Mouse (Mus musculus): ENCODE measurements around the gene Gdpd5. TPM values are rescaled to one million over a fixed set of nuclear protein-coding genes. Genes with fewer than 3 reads are reported as not detected.

Gene Gdpd5
- polyA plus RNA-seq, 1 experiment from 2014 or later: 24.1 TPM

GRCm38 (mm10) chr7:99351802-99352517 lies 29.3 kb upstream of the Gdpd5 start:
- Histone ChIP-seq H3K9ac (ENCODE audit: low read length) (peak overlapping the region; percentile 96), H3K36me3 (ENCODE audit: control insufficient read depth, insufficient read depth, low read length) (peaks cover 25% of the 10 kb centered on the region), H3K4me1 (replicated peaks; ENCODE audit: control insufficient read depth, insufficient read depth, low read length) (peaks cover 54% of the 10 kb centered on the region), H3K27ac (ENCODE audit: low read length) (peak overlapping the region; percentile 96), H3K4me3 (ENCODE audit: low read length) (peak overlapping the region; percentile 73), H3K27me3 (ENCODE audit: control insufficient read depth, insufficient read depth, low read depth, low read length) (no peaks in the 10 kb centered on the region), H3K4me2 (ENCODE audit: low read depth, low read length) (peak overlapping the region; percentile 95), H3K9me3 (ENCODE audit: control insufficient read depth, low read length) (no peaks in the 10 kb centered on the region)
- WGBS: 1% methylated on average over 18 of the region's 18 CpGs
- no peak for ATAC-seq (ENCODE audit: low read depth)

DNA sequence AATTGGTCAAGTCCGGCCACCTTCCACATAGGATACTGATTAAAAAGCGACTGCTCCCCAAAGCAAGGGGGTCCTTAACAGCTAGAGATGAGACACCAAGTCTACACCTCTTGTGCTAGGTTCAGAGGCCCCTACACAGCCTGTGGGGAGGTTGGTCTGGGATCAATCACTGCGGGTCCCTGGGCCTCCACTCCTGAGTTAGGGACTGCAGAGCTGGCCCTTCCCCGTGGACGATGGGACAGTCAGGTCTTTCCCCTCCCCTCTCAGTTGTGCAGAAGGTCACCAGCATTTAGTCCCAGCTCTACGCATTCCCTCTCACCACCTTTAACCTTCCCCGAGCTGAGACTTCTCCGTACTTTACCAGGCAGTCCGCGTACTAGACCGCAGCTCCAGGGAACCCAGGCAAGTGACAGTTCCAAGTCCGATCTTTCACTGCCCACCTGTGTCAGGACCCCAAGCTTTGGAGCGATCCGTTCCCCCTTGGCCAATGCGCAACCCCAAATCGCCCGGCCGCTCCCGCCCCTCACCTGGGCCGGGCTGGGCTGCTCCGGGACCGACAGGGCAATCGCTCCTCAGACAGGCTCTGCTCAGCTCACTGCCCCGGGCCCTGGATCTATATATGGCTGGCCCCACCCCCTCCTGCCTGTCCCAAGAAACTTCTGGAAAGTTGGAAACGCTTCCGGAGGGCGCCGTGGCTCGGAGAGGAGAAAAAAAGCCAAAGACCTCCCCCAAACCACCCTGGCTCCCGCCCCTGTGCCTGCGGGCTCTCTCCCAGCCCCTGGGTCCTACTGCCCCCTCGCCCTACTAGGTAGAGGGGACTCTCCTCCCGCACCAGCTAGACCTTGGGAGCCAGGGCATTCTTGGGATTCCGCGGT lies 28.5 kb upstream of the Gdpd5 start, which contains the start of gene Serpinh1:
TSS of gene Serpinh1 (minus strand) at position 714 of the 875 bp plus-strand sequence.
- peaks cover 17% of the 10 kb centered on the region for H3K36me3 ChIP-seq (ENCODE audit: control insufficient read depth, insufficient read depth, low read length)
- H3K9me3 ChIP-seq (ENCODE audit: control insufficient read depth, low read length): no peaks in the 10 kb centered on the region
- H3K27ac ChIP-seq (ENCODE audit: low read length): peak within 1 kb of the TSS; percentile 100
- peak; percentile 86 for ATAC-seq (ENCODE audit: low read depth)
- H3K4me2 ChIP-seq (ENCODE audit: low read depth, low read length): peak within 1 kb of the TSS; percentile 95
- H3K4me3 ChIP-seq (ENCODE audit: low read length): peak within 1 kb of the TSS; percentile 73
- no peaks in the 10 kb centered on the region for H3K27me3 ChIP-seq (ENCODE audit: control insufficient read depth, insufficient read depth, low read depth, low read length)
- under 1% methylated on average over 34 of the region's 35 CpGs for WGBS
- H3K4me1 ChIP-seq (replicated peaks; ENCODE audit: control insufficient read depth, insufficient read depth, low read length): peaks cover 61% of the 10 kb centered on the region
- H3K9ac ChIP-seq (ENCODE audit: low read length): peak within 1 kb of the TSS; percentile 96

DNA sequence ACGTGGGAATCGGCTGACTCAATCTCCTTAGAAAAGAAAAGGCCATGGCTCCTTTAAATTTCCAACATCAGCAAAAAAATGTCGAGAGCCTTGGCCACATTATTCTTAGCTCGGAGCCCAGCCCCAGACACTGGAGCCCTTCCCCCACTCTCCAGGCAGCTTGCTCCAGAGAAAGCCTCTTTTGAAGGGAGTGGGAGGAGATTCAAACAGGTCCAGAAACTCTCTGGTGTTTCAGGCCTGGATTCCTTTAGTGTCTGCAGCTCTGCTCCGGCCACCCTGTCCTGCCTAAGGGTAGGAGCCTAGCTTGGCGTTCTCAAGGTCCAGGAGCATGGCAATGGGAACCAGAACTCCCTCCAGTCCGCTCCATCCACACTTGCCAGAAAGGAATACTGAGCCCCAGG lies 25.5 kb upstream of the Gdpd5 start:
- Histone ChIP-seq H3K9me3 (ENCODE audit: control insufficient read depth, low read length) (no peaks in the 10 kb centered on the region), H3K4me1 (replicated peaks; ENCODE audit: control insufficient read depth, insufficient read depth, low read length) (peaks cover 45% of the 10 kb centered on the region), H3K9ac (ENCODE audit: low read length) (peak overlapping the region; percentile 68), H3K4me2 (ENCODE audit: low read depth, low read length) (peak overlapping the region; percentile 59), H3K4me3 (ENCODE audit: low read length) (peak overlapping the region; percentile 32), H3K36me3 (ENCODE audit: control insufficient read depth, insufficient read depth, low read length) (no peaks in the 10 kb centered on the region), H3K27ac (ENCODE audit: low read length) (peak overlapping the region; percentile 100), H3K27me3 (ENCODE audit: control insufficient read depth, insufficient read depth, low read depth, low read length) (no peaks in the 10 kb centered on the region)
- peak; percentile 41 for ATAC-seq (ENCODE audit: low read depth)
- 6% methylated on average over 7 of the region's 7 CpGs for WGBS

DNA sequence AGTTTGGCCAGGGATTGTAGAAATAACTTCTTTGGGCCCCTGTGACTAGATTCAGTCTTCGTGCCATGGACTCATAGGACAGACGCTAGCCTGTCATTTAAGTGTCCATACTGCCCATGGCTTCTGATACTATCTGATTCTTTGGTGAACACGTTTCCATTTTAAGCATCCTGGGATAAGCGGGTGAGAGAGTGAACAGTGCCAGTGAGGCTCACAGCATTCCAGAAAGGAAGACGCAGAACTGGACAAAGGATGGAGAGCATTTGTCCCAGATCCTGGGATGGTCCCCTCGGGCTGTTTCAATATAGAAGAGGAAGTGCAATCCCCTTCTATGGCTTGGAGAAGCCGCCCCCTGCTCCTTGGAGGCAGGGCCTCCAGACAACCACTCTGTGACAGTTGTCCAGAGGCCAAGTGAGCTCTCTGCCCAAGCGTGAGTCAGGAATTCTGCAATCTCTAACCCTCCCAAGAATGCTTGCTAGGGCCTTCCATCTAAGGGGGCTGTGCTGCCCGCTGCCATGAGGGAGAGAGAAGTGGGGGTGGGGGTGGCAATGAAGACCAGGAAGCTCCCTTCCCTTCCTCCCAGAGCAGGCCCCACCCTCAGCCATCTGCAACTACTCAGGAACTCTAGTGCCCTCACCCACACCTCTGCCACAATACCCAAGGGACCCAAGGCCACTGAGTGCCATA lies 24.8 kb upstream of the Gdpd5 start:
- Histone ChIP-seq H3K9me3 (ENCODE audit: control insufficient read depth, low read length) (no peaks in the 10 kb centered on the region), H3K9ac (ENCODE audit: low read length) (peak overlapping the region; percentile 65), H3K4me1 (replicated peaks; ENCODE audit: control insufficient read depth, insufficient read depth, low read length) (peaks cover 47% of the 10 kb centered on the region), H3K36me3 (ENCODE audit: control insufficient read depth, insufficient read depth, low read length) (no peaks in the 10 kb centered on the region), H3K27ac (ENCODE audit: low read length) (peak overlapping the region; percentile 100), H3K27me3 (ENCODE audit: control insufficient read depth, insufficient read depth, low read depth, low read length) (no peaks in the 10 kb centered on the region), H3K4me3 (ENCODE audit: low read length) (peak overlapping the region; percentile 32), H3K4me2 (ENCODE audit: low read depth, low read length) (peak overlapping the region; percentile 59)
- WGBS: 8% methylated on average over 9 of the region's 9 CpGs
- ATAC-seq (ENCODE audit: low read depth): peak; percentile 41

DNA sequence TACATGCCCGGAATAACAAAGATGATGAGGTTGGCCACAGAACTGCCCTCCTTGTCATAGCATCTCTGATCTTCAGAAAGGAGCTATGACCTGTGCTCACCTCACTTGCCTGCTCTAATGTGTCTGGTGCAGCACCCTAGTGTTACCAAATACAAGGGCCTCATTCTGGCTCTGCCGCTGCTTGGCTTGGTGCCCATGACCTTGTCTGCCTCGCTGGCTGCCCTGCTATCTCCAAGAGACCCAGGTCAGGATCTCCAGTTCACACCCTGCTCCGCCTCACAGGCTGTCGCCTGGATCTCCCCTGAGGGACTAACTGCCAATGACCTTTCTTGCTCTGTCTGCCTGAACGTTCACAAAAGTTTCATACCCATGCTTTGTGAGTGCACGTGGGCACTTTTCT lies 24.0 kb upstream of the Gdpd5 start:
- Histone ChIP-seq H3K27ac (ENCODE audit: low read length) (peak overlapping the region; percentile 100), H3K27me3 (ENCODE audit: control insufficient read depth, insufficient read depth, low read depth, low read length) (no peaks in the 10 kb centered on the region), H3K4me1 (replicated peaks; ENCODE audit: control insufficient read depth, insufficient read depth, low read length) (peaks cover 48% of the 10 kb centered on the region), H3K36me3 (ENCODE audit: control insufficient read depth, insufficient read depth, low read length) (no peaks in the 10 kb centered on the region), H3K9ac (ENCODE audit: low read length) (peak overlapping the region; percentile 65), H3K4me3 (ENCODE audit: low read length) (no peak overlapping the region), H3K9me3 (ENCODE audit: control insufficient read depth, low read length) (no peaks in the 10 kb centered on the region), H3K4me2 (ENCODE audit: low read depth, low read length) (peak overlapping the region; percentile 13; the same call in 1 of the 2 replicates)
- WGBS: 31% methylated on average over 7 of the region's 7 CpGs
- no peak for ATAC-seq (ENCODE audit: low read depth)

DNA sequence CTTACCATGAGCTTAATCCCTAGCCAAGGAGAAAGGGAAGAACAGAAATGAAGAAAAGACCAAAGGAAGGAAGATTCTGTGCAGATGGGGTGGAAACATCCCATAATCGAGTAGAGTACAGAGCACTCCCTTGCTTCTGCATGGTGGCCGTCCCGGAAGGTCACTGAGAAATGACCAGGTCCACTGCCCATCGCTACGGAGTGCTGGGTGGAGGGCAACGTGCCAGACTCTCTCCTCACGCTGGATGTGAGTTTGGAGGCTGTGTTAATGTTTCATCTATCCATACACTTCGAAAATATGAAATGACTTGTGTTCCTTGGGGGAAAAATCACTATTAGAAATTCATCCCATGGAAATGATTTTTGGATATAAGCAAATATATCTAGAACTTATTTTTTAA lies 22.8 kb upstream of the Gdpd5 start:
- Histone ChIP-seq H3K27me3 (ENCODE audit: control insufficient read depth, insufficient read depth, low read depth, low read length) (no peaks in the 10 kb centered on the region), H3K27ac (ENCODE audit: low read length) (no peak overlapping the region), H3K4me3 (ENCODE audit: low read length) (no peak overlapping the region), H3K9me3 (ENCODE audit: control insufficient read depth, low read length) (no peaks in the 10 kb centered on the region; the same call in 1 of the 2 replicates), H3K4me2 (ENCODE audit: low read depth, low read length) (no peak overlapping the region), H3K4me1 (replicated peaks; ENCODE audit: control insufficient read depth, insufficient read depth, low read length) (peaks cover 48% of the 10 kb centered on the region), H3K36me3 (ENCODE audit: control insufficient read depth, insufficient read depth, low read length) (no peaks in the 10 kb centered on the region), H3K9ac (ENCODE audit: low read length) (no peak overlapping the region)
- WGBS: 77% methylated on average over 8 of the region's 8 CpGs
- no peak for ATAC-seq (ENCODE audit: low read depth)

GRCm38 (mm10) chr7:99360021-99360802 lies 21.0 kb upstream of the Gdpd5 start:
- Histone ChIP-seq H3K36me3 (ENCODE audit: control insufficient read depth, insufficient read depth, low read length) (no peaks in the 10 kb centered on the region), H3K4me2 (ENCODE audit: low read depth, low read length) (peak overlapping the region; percentile 32), H3K27ac (ENCODE audit: low read length) (peak overlapping the region; percentile 93), H3K9me3 (ENCODE audit: control insufficient read depth, low read length) (no peaks in the 10 kb centered on the region; the same call in 1 of the 2 replicates), H3K4me3 (ENCODE audit: low read length) (no peak overlapping the region; the same call in 1 of the 2 replicates), H3K9ac (ENCODE audit: low read length) (peak overlapping the region; percentile 40), H3K27me3 (ENCODE audit: control insufficient read depth, insufficient read depth, low read depth, low read length) (no peaks in the 10 kb centered on the region), H3K4me1 (replicated peaks; ENCODE audit: control insufficient read depth, insufficient read depth, low read length) (peaks cover 38% of the 10 kb centered on the region)
- WGBS: 16% methylated on average over 10 of the region's 10 CpGs
- peak; percentile 94 for ATAC-seq (ENCODE audit: low read depth)

DNA sequence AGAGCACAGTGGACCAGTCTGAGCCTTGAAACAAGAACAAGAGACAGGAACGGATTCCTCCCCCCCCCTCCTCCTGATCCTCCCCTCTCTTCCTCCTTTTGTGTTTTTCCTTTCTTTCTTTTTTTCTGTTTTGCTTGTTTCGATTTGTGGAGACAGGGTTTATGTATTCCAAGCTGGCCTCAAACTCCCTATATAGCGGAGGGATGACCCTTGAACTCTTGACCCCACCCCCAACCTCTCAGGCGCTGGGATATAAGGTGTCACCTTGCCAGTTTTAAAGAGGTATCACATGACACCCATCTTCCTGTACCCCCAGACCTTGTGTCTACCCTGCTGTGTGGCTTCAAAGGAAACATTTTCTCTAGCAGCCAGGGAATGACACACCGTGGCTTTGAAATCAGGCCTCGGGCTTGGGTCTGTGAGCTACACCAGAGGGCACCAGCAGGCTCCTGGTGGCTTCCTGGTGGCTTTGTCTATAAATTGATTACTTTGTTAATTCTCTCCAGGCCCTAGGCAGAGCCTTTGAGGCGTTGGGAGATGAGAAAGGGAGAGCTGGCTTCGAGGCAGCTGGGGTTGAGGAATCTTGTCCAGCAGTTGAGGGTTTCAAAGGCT lies 20.3 kb upstream of the Gdpd5 start:
- WGBS: 21% methylated on average over 8 of the region's 8 CpGs
- H3K27ac ChIP-seq (ENCODE audit: low read length): peak overlapping the region; percentile 93
- H3K27me3 ChIP-seq (ENCODE audit: control insufficient read depth, insufficient read depth, low read depth, low read length): no peaks in the 10 kb centered on the region
- peak overlapping the region; percentile 44 for H3K9ac ChIP-seq (ENCODE audit: low read length)
- H3K36me3 ChIP-seq (ENCODE audit: control insufficient read depth, insufficient read depth, low read length): no peaks in the 10 kb centered on the region
- peaks cover 33% of the 10 kb centered on the region for H3K4me1 ChIP-seq (replicated peaks; ENCODE audit: control insufficient read depth, insufficient read depth, low read length)
- no peak overlapping the region; the same call in 1 of the 2 replicates for H3K4me3 ChIP-seq (ENCODE audit: low read length)
- no peaks in the 10 kb centered on the region; the same call in 1 of the 2 replicates for H3K9me3 ChIP-seq (ENCODE audit: control insufficient read depth, low read length)
- no peak for ATAC-seq (ENCODE audit: low read depth)
- peak overlapping the region; percentile 32 for H3K4me2 ChIP-seq (ENCODE audit: low read depth, low read length)
